Mouse (Mus musculus) kidney, postnatal 10 days (tissue): ENCODE results near the gene Gm3264.
A peak's percentile ranks its signal among the peaks of the same experiment; 100 is the strongest.
"Not testable (repeated sequence)": the region's sequence is repeated elsewhere in the genome, so short reads cannot be mapped to it uniquely, and the experiment has no call there.

Experiments used
- DNase-seq: peaks from one replicate; pipeline ENCODE4 v3.0.0; 2021; ENCODE audit warnings: mixed read lengths

The Gm3264 gene

DNA sequence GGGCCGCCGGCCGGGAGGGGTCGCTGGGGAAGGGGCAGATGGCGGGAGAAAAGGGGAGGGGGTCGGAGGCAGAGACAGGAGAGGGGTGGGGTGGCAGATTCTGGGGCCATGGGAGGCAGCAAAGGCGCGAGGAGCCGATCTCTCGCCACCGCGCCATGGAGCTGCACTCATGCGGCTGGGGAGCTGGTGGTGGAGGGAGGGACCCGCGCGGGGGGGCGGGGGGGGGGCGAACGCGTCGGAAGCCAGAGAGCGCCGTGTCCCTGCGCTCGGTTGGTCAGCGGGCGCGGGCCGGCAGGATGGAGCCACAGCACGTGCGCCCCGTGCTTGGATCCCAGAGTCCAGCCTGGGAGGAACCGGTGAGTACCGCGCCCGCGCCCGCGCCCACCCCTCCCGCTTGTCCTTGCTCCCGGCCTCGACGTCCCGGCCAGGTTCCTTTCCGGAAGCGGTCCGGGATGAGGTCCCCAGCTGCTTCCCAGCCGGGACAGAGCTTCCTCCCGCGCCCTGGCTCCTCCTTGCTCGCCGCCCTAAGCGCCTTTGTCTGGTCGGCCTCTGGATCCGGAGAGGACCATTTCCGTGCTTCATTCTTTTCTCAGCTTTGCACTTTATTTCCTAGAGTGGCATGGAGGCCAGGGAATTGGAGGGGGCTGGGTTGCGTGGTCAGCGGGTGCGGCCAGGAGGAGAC, at the start of gene Gm3264:
TSS of gene Gm3264 (plus strand) at position 278 of the 682 bp plus-strand sequence.
- peak; percentile 18 for DNase-seq

DNA sequence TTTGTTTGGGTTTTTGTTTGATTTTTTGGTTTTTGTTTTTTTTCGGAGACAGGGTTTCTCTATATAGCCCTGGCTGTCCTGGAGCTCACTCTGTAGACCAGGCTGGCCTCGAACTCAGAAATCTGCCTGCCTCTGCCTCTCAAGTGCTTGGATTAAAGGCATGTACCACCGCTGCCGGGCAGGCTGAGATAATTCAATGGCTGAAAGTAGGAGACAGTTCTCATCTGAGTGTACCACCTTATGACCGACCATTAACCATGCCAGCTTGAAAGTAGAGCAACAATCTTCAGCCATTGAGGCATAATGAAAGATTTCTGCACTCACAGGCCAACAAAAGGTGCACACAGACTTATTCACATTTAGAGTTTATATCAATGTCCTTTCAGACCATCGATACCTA, 49.0 kb upstream of the Gm3264 start:
- DNase-seq: peak; percentile 4

DNA sequence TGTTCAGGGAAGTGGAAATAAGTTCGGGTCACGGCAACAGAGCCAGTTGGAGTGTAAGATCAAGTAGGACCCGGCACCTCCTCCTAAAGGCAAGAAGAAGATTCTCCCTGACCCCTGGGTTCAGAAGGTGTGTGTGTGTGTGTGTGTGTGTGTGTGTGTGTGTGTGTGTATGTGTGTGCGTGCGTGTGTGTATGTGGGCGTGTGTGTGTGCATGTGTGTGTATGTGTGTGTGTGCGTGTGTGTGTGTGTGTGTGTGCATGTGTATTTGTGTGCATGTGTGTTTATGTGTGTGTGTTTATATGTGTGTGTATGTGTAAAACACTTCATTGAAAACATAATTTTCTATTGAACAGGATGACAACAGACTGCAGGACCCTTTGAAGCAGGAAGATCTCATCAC, 33.4 kb upstream of the Gm3264 start:
- DNase-seq: peak; percentile 4

DNA sequence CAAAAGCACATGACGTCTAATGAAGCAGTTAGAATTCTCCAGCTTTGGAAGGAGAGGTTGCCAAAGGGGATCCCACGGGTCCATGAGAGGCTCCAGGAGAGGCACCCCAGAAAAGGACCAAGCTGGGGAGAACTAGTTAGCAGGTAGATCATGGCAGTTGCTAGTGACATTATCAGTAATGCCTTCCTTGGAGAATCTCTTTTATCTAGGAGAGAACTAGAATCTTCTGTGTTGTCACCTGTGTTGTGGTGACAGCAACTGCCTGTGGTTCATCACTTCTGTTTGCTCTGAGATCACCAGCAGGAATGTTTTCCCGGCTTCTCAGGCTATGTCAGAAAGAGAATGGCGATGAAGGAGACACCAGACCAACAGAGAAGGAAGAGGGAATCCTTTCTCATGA, 17.6 kb upstream of the Gm3264 start, which contains the start of gene Gm3269:
TSS of gene Gm3269 (plus strand) at position 301 of the 400 bp plus-strand sequence.
- DNase-seq: not testable (repeated sequence)

DNA sequence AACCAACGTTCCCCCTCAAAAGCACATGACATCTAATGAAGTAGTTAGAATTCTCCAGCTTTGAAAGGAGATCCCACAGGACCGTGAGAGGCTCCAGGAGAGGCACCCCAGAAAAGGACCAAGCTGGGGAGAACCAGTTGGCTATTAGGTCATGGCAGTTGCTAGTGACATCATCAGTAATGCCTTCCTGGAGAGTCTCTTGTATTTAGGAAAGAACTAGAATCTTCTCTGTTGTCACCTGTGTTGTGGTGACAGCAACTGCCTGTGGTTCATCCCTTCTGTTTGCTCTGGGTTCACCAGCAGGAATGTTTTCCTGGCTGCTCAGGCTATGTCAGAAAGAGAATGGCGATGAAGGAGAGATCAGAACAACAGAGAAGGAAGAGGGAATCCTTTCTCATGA, 36.7 kb downstream of the Gm3264 start, which contains the start of gene Gm3278:
TSS of gene Gm3278 (plus strand) at position 301 of the 400 bp plus-strand sequence.
- not testable (repeated sequence) for DNase-seq
